Mouse (Mus musculus) erythroblast, embryonic 14.5 days (primary cell): ENCODE results near the gene B4galt5.

ENCODE experiments used
- GATA1 ChIP-seq: IDR thresholded peaks from 2 replicates; pipeline ENCODE4 v1.6.1; 2012; ENCODE audit warnings: low read length, inconsistent platforms, mixed read lengths
- TAL1 ChIP-seq: IDR thresholded peaks from 3 replicates; pipeline ENCODE4 v1.6.1; 2012; ENCODE audit warnings: low read length, inconsistent platforms, mixed read lengths

DNA sequence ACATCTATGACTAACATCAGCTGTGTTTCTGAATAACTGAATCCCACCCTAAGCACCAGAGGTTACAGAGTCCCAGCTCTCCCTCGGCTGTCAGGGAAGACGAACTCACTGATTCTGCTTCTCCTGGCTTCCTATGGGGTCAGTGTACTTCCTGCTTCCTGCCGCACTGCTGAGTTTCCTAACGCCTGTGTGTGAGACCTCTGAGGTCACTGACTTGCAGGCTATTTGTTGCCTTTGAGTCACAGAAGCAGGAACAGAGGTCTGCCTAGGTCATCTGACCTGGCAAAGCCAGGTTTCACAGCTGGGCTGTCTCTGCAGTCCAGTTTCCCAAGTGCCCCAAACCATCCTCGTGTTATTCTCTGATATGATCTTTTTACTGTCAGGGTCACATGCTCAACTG is 30.0 kb downstream of the B4galt5 start:
- no peak for TF ChIP-seq TAL1
- no peak for TF ChIP-seq GATA1
